Mouse (Mus musculus) E14TG2a.4 (cell line): Measurements from ENCODE around the gene Ran.

ENCODE experiments used
- H3K27me3 ChIP-seq: 2 replicates; pipeline ENCODE4 v1.6.1; 2014; ENCODE audit warnings: low read length, control low read depth; ENCODE audit not compliant: insufficient read depth
- H3K36me3 ChIP-seq: 2 replicates; pipeline ENCODE4 v1.6.1; 2014; ENCODE audit warnings: low read length, control low read depth; ENCODE audit not compliant: insufficient read depth
- H3K4me1 ChIP-seq: replicated peaks from 2 replicates; pipeline ENCODE4 v1.6.1; 2014; ENCODE audit warnings: low read depth, low read length, control low read depth
- H3K4me3 ChIP-seq: replicated peaks from 2 replicates; pipeline ENCODE4 v1.5.1; 2014; ENCODE audit warnings: mild to moderate bottlenecking, low read length
- H3K9me3 ChIP-seq: 2 replicates; pipeline ENCODE4 v1.6.1; 2014; ENCODE audit warnings: low read length, control low read depth
- CTCF ChIP-seq: conservative IDR thresholded peaks from 2 replicates; pipeline ENCODE4 v1.5.1; 2014; ENCODE audit warnings: low read length
- NANOG ChIP-seq: IDR thresholded peaks from 2 replicates; pipeline ENCODE4 v1.6.1; 2014; ENCODE audit warnings: borderline replicate concordance, low read length, mixed read lengths
- POU5F1 ChIP-seq: IDR thresholded peaks from 2 replicates; pipeline ENCODE4 v1.6.1; 2014; ENCODE audit warnings: low read length, borderline replicate concordance

The Ran gene

GRCm38 (mm10) chr5:129008412-129008826, 11.4 kb upstream of the Ran start, which contains the start of gene Stx2:
TSS of gene Stx2 (minus strand) at chr5:129008574.
- TF ChIP-seq CTCF (no peak), NANOG (no peak), POU5F1 (no peak)
- Histone ChIP-seq H3K27me3 (no peaks in the 10 kb centered on the region; the same call in 1 of the 2 replicates), H3K9me3 (no peaks in the 10 kb centered on the region), H3K36me3 (peaks cover 19% of the 10 kb centered on the region), H3K4me1 (peaks cover 42% of the 10 kb centered on the region), H3K4me3 (peak within 1 kb of the TSS; percentile 88)

- Histone ChIP-seq H3K27me3 (no peaks in the 10 kb centered on the region; the same call in 1 of the 2 replicates), H3K4me3 (no peak overlapping the region), H3K36me3 (peaks cover 19% of the 10 kb centered on the region), H3K9me3 (no peaks in the 10 kb centered on the region), H3K4me1 (peaks cover 42% of the 10 kb centered on the region)
- TF ChIP-seq NANOG = no peak
- TF ChIP-seq POU5F1 = no peak
- no peak for TF ChIP-seq CTCF
Measured at GRCm38 (mm10) chr5:129009577-129009976, 10.3 kb upstream of the Ran start.

- Histone ChIP-seq H3K36me3 (peaks cover 7% of the 10 kb centered on the region; the same call in 1 of the 2 replicates), H3K27me3 (no peaks in the 10 kb centered on the region; the same call in 1 of the 2 replicates), H3K4me3 (no peak overlapping the region), H3K9me3 (no peaks in the 10 kb centered on the region), H3K4me1 (peaks cover 36% of the 10 kb centered on the region)
- TF ChIP-seq NANOG (no peak), CTCF (no peak), POU5F1 (no peak)
Measured at GRCm38 (mm10) chr5:129010937-129011336, 8.9 kb upstream of the Ran start.

GRCm38 (mm10) chr5:129015020-129015419, 4.8 kb upstream of the Ran start:
- H3K27me3 ChIP-seq = no peaks in the 10 kb centered on the region
- H3K4me3 ChIP-seq = no peak overlapping the region
- H3K36me3 ChIP-seq = no peaks in the 10 kb centered on the region
- H3K4me1 ChIP-seq = peaks cover 24% of the 10 kb centered on the region
- H3K9me3 ChIP-seq = no peaks in the 10 kb centered on the region
- no peak for TF ChIP-seq CTCF
- no peak for TF ChIP-seq POU5F1
- no peak for TF ChIP-seq NANOG

- TF ChIP-seq POU5F1 = no peak
- no peaks in the 10 kb centered on the region for H3K27me3 ChIP-seq
- no peak overlapping the region for H3K4me3 ChIP-seq
- no peaks in the 10 kb centered on the region for H3K9me3 ChIP-seq
- peaks cover 24% of the 10 kb centered on the region for H3K4me1 ChIP-seq
- H3K36me3 ChIP-seq = no peaks in the 10 kb centered on the region; the same call in 1 of the 2 replicates
Measured at GRCm38 (mm10) chr5:129015540-129015939, 4.3 kb upstream of the Ran start.

DNA sequence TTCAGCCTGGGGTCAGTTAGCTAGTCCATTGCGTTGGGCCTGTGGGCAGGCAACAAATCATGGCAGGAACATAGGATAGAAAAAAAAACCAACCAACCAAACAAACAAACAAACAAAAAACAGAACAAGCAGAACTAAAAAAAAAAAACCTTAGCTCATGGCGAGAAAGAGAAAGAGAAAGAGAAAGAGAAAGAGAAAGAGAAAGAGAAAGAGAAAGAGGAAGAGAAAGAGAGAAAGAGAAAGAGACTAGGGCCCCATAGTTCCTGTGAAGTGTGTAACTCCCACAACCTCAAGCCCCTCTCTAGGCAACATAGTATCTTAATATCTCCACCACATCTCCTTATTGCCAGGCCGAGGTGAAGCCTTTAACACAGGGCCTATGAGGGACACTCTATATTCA, 3.5 kb upstream of the Ran start:
- Histone ChIP-seq H3K4me3 (no peak overlapping the region), H3K4me1 (peaks cover 24% of the 10 kb centered on the region), H3K27me3 (no peaks in the 10 kb centered on the region), H3K36me3 (peaks cover 8% of the 10 kb centered on the region), H3K9me3 (no peaks in the 10 kb centered on the region)
- no peak for TF ChIP-seq NANOG
- TF ChIP-seq CTCF = no peak
- no peak for TF ChIP-seq POU5F1

DNA sequence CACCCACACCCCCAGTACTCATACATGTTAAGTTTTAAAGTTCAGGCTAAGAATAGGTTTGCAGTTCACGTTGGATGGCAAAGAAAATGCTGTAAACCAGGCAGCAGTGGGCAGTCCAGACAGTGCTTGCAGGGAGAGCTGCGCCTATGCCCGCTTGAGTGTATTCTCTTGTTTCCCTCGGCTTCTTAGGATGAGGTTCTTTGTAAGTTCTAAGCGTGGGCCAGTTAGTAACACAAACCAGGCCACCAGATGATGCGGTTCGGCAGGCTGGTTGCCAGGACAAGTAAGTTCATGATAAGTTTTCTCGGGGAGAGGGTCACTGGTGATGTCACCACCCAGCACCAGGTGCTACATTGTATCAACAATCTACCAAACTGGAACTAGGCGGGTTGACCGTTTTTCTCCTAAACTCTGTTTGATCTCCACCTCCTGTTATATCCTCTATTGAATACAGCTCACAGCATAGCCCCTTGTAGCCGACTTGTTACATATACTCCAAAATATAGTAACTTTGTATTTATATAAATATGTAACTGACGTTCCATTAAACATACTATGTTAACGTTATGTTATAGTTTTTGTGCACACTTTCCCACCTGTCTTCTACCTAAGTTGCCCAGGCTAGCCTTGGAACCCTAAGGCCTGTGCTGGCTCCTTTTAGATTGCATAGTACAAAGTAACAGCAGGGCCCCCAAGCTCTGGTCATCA, 933 bp upstream of the Ran start:
- TF ChIP-seq NANOG (no peak), CTCF (no peak), POU5F1 (no peak)
- peak overlapping the region; percentile 80 for H3K4me3 ChIP-seq
- peaks cover 26% of the 10 kb centered on the region for H3K4me1 ChIP-seq
- no peaks in the 10 kb centered on the region for H3K9me3 ChIP-seq
- no peaks in the 10 kb centered on the region for H3K27me3 ChIP-seq
- peaks cover 31% of the 10 kb centered on the region for H3K36me3 ChIP-seq

- Histone ChIP-seq H3K27me3 (no peaks in the 10 kb centered on the region), H3K4me3 (peak overlapping the region; percentile 97), H3K4me1 (peaks cover 37% of the 10 kb centered on the region), H3K9me3 (no peaks in the 10 kb centered on the region), H3K36me3 (peaks cover 44% of the 10 kb centered on the region)
- TF ChIP-seq CTCF = no peak
- TF ChIP-seq POU5F1 = no peak
- TF ChIP-seq NANOG = no peak
Measured at GRCm38 (mm10) chr5:129020300-129020668, 415 bp downstream of the Ran start.

DNA sequence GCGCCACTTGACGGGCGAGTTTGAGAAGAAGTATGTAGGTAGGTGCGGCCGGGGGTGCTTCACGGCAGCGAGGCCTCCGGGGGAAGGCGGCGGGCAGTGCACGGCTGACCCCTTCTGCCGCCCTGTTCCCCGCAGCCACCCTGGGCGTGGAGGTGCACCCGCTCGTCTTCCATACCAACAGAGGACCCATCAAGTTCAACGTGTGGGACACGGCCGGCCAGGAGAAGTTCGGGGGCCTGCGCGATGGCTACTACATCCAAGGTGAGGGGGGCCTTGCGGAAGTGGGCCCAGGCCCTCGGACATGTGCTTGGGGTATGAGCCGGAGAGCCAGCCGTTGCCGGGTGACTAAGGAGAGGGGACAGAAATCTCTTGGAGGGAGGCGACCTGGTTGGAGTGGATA, 862 bp downstream of the Ran start:
- peaks cover 49% of the 10 kb centered on the region for H3K36me3 ChIP-seq
- no peaks in the 10 kb centered on the region for H3K27me3 ChIP-seq
- peaks cover 42% of the 10 kb centered on the region for H3K4me1 ChIP-seq
- peak overlapping the region; percentile 97 for H3K4me3 ChIP-seq
- no peak for TF ChIP-seq CTCF
- H3K9me3 ChIP-seq = no peaks in the 10 kb centered on the region
